Mouse (Mus musculus): ENCODE measurements around the gene Crlf2.

The Crlf2 gene

DNA sequence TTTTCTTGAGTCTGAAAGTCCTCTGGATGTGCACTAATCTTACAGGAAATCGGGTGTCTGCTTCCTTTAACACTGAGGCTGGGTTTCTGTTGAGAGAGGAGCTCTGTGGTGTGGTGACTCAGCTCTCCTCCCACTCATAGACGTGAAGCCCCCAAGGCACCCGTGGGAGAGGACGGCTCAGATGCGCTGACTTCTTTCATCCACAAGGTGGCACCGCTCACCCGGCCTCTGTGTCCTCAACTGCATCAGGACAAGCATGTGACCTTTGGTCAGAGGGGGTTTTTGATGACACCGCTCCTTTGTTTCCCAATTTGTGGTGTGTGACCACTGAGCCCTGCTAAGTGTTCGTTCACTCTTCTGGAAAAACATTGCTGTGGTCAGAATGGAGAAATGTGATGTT, 10.1 kb downstream of the Crlf2 start:
- no peak for DNase-seq (ENCODE audit: low spot score in 2 of 2)

- DNase-seq (ENCODE audit: low spot score in 2 of 2): no peak
These were observed 11.7 kb downstream of the Crlf2 start for GRCm38 (mm10) chr5:109547112-109547511.

GRCm38 (mm10) chr5:109509679-109510078, 49.1 kb downstream of the Crlf2 start:
- no peak for DNase-seq (ENCODE audit: low spot score in 2 of 2)

- DNase-seq (ENCODE audit: low spot score in 2 of 2): peak in 1 of 2 experiments; percentile 3
These were observed 52.1 kb downstream of the Crlf2 start for GRCm38 (mm10) chr5:109506729-109507128.
